Mouse (Mus musculus) erythroblast, embryonic 14.5 days (primary cell): ENCODE data around the gene Rap1gap. TPM values are rescaled to one million over a fixed set of nuclear protein-coding genes. Genes with fewer than 3 reads are reported as not detected.

Source experiments
- H3K27me3 ChIP-seq: 2 replicates; pipeline ENCODE4 v1.6.1; 2012; ENCODE audit warnings: inconsistent platforms; ENCODE audit not compliant: control insufficient read depth
- H3K36me3 ChIP-seq: 2 replicates; pipeline ENCODE4 v1.6.1; 2012; ENCODE audit warnings: mild to moderate bottlenecking, inconsistent platforms; ENCODE audit not compliant: control insufficient read depth
- H3K4me1 ChIP-seq: 2 replicates; pipeline ENCODE4 v1.6.1; 2012; ENCODE audit warnings: inconsistent platforms; ENCODE audit not compliant: control insufficient read depth
- H3K4me3 ChIP-seq: replicated peaks from 2 replicates; pipeline ENCODE3; 2012; ENCODE audit warnings: moderate library complexity, mild to moderate bottlenecking, inconsistent platforms
- H3K9me3 ChIP-seq: 2 replicates; pipeline ENCODE4 v1.6.1; 2012; ENCODE audit warnings: low read length, inconsistent platforms, mixed read lengths; ENCODE audit not compliant: control insufficient read depth
- GATA1 ChIP-seq: IDR thresholded peaks from 2 replicates; pipeline ENCODE4 v1.6.1; 2012; ENCODE audit warnings: low read length, inconsistent platforms, mixed read lengths
- TAL1 ChIP-seq: IDR thresholded peaks from 3 replicates; pipeline ENCODE4 v1.6.1; 2012; ENCODE audit warnings: low read length, inconsistent platforms, mixed read lengths
- polyA plus RNA-seq: library from polyadenylated mRNA; stranded (reverse); fragments of >175 nt; gene quantifications from 2 replicates; pipeline ENCODE4 v1.2.3, GENCODE M21; 2012

Gene Rap1gap
- polyA plus RNA-seq, 1 experiment = 0.05 TPM

DNA sequence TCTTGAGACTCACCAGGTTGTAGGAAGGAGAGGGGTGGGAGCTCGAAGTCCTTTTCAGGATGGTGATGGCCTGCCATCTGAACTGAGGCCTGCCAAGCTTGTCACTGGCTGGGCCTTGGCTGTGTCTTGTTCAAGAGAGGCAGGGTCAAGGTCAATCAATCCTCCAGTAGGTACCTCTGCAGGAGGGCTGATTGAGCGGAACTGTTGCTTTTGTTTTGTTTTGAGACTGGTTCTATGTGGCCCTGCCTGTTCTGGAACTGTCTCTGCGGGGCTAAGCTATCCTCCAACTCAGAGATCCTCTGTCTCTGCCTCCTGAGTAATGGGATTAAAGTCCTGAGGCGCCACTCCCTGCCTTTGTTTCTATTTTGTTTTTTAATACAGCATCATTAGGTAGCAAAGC lies 5.0 kb upstream of the Rap1gap start:
- no peaks in the 10 kb centered on the region for H3K9me3 ChIP-seq
- TF ChIP-seq TAL1 (no peak), GATA1 (no peak)
- H3K36me3 ChIP-seq = peaks cover 39% of the 10 kb centered on the region
- H3K4me3 ChIP-seq = no peak overlapping the region
- H3K27me3 ChIP-seq = peaks cover 19% of the 10 kb centered on the region
- no peaks in the 10 kb centered on the region; the same call in 1 of the 2 replicates for H3K4me1 ChIP-seq

DNA sequence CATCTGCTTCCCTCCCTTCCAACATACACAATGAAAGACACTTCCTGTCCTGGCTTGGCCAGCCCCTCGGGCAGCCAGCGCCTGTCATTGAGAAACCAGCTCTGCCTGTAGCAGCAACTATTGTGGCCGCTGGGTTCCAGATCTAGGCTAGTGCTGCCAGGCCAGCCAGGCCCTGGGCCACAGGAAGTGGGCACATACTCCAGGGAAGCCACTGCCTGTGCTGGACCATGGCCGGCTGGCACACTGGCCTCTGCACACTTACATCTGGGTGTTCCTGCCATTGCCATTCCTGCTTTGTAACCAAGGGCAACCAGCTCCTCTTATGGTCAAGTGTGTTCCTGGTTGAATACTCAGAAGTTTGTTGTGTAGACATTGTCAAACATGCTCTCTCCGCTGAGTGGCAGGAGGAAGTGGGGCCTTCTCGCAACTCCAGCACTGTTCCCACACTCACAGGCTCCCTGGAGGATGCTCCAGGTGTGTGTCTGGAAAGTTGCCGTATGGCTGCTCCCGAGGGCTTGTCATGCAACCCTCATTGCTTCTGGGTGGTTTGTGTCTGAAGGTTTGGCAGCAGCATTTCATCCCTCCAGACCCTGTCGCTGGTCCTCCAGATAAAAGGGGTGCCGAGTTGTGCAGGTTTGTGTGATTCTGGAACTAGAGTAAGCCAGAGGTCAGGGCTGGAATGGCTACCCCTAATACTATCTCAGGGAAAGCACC lies 4.0 kb upstream of the Rap1gap start:
- Histone ChIP-seq H3K4me3 (no peak overlapping the region), H3K27me3 (peaks cover 29% of the 10 kb centered on the region), H3K9me3 (no peaks in the 10 kb centered on the region), H3K4me1 (no peaks in the 10 kb centered on the region; the same call in 1 of the 2 replicates), H3K36me3 (peaks cover 29% of the 10 kb centered on the region)
- no peak for TF ChIP-seq TAL1
- no peak for TF ChIP-seq GATA1

DNA sequence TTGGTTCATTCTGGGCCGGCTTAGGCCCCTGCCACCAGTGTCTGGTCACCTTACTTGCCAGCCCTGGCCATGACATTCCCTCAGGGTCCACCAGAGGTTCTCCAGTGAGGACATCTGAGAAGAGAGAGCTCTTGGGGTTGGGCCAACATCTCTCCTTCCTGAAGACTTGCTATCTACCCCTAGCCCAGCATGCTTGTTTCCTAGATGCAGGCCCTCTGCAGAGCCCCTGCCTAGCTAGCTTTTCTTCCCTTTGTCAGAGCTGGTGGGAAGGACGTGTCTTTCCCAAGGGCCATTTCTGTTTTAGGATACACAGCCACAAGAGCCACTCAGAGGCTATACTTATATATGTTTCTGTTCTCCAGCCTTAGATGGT lies 3.5 kb upstream of the Rap1gap start:
- H3K27me3 ChIP-seq = peaks cover 35% of the 10 kb centered on the region
- H3K36me3 ChIP-seq = peaks cover 23% of the 10 kb centered on the region
- TF ChIP-seq TAL1 = no peak
- TF ChIP-seq GATA1 = no peak
- no peaks in the 10 kb centered on the region; the same call in 1 of the 2 replicates for H3K4me1 ChIP-seq
- no peaks in the 10 kb centered on the region for H3K9me3 ChIP-seq
- no peak overlapping the region for H3K4me3 ChIP-seq

DNA sequence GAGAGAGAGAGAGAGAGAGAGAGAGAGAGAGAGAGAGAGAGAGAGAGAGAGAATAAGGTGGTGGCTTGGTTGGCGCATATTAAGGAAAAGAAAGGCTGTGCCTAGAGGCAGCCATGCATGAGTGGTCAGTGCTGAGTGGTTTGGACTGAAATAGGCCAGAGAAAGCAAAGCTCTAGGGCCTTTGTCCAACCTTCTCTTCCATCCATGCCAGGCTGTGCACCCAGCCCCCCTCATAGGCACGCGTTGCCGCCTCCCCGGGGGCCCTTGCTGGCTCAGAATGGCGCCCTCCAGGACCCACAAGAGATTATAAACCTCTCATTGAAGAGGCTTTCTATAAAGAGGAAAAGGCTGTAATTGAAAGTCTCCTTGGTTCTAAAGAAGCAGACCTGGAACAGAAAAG lies 3.0 kb upstream of the Rap1gap start:
- Histone ChIP-seq H3K4me3 (no peak overlapping the region), H3K9me3 (no peaks in the 10 kb centered on the region), H3K4me1 (no peaks in the 10 kb centered on the region; the same call in 1 of the 2 replicates), H3K27me3 (peaks cover 39% of the 10 kb centered on the region), H3K36me3 (peaks cover 19% of the 10 kb centered on the region)
- TF ChIP-seq GATA1 (no peak), TAL1 (no peak)

DNA sequence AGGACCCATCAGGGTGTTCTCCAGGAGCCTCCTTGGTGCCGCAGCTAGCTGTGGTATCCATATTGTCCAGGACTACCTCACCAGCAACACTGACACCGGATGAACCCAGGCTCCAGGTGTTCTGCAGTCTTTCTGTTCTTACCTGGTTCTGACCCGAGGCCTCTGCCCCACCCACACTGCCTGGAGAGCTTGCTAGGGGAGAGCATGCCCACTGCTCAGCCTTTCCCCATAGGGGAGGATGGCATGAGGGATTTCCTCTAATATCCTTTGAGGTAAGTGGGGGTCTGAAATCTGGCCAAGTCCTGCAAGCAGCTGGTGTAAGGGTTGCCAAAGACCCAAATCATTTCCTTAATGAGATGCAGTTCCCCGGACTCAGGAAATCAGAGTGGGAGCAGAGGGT lies 1.0 kb upstream of the Rap1gap start:
- no peaks in the 10 kb centered on the region; the same call in 1 of the 2 replicates for H3K4me1 ChIP-seq
- H3K36me3 ChIP-seq = peaks cover 2% of the 10 kb centered on the region
- no peak overlapping the region for H3K4me3 ChIP-seq
- peaks cover 57% of the 10 kb centered on the region for H3K27me3 ChIP-seq
- TF ChIP-seq TAL1 (no peak), GATA1 (no peak)
- H3K9me3 ChIP-seq = no peaks in the 10 kb centered on the region

DNA sequence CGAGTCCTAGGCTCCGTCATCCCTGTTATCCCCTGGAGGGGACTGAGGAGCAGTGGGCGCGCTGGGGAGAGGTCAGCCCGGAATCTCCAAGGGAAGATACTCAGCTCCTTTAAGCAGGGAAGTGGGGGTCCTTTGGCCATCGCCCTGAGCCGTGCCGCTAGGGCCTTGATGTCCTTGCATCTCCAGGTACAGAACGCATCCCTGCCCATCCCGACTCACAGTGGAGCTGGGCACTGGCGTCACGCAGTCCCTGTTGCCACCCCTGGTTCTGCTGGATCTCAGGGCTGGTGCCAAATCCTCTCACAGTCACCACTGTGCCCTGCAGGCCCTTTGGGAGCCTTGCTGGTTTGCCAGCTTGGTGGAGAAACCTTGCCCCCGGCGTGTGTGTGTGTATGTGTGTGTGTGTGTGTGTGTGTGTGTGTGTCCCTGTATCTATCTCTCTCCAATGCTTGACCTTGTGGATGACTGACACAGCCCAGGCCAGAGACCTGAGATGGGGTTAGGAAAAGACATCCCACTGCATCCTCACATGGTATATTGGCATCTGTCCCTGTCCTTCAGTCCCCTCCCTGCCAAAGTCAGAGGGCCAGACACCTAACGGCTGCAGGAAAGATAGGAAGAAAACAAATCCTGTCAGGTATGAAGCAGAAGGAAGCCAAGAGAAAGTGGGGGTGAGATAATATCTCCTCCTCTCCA lies 602 bp downstream of the Rap1gap start:
- Histone ChIP-seq H3K4me3 (peak overlapping the region; percentile 22), H3K9me3 (no peaks in the 10 kb centered on the region), H3K36me3 (no peaks in the 10 kb centered on the region), H3K27me3 (peaks cover 57% of the 10 kb centered on the region), H3K4me1 (no peaks in the 10 kb centered on the region; the same call in 1 of the 2 replicates)
- TF ChIP-seq TAL1 (no peak), GATA1 (no peak)

DNA sequence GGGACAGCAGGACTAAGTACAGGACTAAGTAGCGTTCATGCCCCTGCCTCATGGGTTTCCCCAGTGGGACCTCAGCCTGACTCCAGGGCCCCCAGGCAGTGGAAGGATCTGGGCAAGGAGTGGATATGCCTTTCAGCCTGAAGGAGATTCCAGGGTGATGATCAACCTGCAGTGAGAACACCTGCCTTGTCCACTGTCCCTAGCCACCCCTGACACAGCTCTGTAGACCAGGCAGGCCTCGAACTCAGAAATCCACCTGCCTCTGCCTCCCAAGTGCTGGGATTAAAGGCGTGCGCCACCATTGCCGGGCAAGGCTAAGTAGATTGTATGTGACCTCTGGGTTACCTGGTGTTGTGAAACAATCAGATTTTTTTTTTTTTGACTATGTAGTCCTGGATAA lies 1.3 kb downstream of the Rap1gap start:
- peaks cover 57% of the 10 kb centered on the region for H3K27me3 ChIP-seq
- no peak overlapping the region for H3K4me3 ChIP-seq
- no peak for TF ChIP-seq GATA1
- no peak for TF ChIP-seq TAL1
- no peaks in the 10 kb centered on the region for H3K9me3 ChIP-seq
- H3K36me3 ChIP-seq = no peaks in the 10 kb centered on the region
- no peaks in the 10 kb centered on the region; the same call in 1 of the 2 replicates for H3K4me1 ChIP-seq

DNA sequence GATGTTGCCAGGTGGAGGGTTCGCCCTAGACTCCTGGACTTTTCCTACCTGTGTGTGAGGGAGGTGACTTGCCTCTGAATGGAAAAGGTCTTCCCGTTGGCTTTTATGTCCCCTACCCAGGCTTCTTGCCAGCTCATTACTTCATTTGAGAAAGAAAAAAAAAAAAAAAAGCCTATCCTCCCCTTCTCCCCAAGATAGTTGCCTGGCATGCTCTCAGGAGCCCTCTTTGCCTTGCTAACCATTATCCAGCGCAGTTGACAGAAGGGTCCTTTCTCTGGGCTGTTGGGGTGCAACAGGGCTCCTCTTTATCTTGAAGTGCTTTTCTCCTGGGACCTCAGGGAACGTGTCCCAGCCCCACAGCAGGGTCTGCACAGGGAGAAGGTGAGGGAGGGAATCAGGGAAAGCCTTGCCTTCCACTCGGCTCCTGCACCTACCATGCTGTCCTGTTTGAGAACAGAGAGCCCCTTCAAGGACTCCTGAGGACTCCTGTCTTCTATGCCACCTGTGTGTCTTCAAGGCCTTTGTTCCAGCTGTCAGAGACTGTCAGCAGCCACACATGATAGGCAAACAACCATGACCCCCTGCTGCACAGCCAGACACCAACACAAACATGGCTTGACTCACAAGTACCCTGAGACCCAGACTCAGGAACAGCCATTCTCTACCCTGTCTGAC lies 1.9 kb downstream of the Rap1gap start:
- no peaks in the 10 kb centered on the region for H3K9me3 ChIP-seq
- no peak overlapping the region for H3K4me3 ChIP-seq
- peaks cover 57% of the 10 kb centered on the region for H3K27me3 ChIP-seq
- TF ChIP-seq GATA1 (no peak), TAL1 (no peak)
- no peaks in the 10 kb centered on the region; the same call in 1 of the 2 replicates for H3K4me1 ChIP-seq
- no peaks in the 10 kb centered on the region for H3K36me3 ChIP-seq

DNA sequence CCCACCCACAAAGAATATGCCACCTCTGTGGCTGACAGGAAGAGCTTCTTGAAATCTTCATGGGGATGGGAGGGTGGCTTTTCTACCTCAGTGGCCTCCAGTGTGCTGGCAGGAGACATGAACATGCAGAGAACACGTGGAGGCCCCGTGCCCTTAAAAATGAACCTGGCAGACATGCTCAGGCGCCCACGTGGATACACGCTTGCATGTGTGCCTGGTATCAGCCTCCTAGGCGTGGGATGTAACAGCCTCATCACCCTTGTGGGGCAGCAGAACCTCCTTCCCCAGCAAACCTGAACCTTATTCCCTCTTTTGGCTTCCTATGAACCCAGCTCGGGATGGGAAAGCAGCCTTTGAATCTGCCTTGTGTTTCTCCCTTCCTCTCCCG lies 2.4 kb downstream of the Rap1gap start:
- Histone ChIP-seq H3K4me1 (no peaks in the 10 kb centered on the region; the same call in 1 of the 2 replicates), H3K9me3 (no peaks in the 10 kb centered on the region), H3K27me3 (peaks cover 57% of the 10 kb centered on the region), H3K36me3 (no peaks in the 10 kb centered on the region), H3K4me3 (no peak overlapping the region)
- no peak for TF ChIP-seq TAL1
- TF ChIP-seq GATA1 = no peak
